Mouse (Mus musculus) stomach, embryonic 16.5 days (tissue): ENCODE results near the gene Nln. TPM values are rescaled to one million over a fixed set of nuclear protein-coding genes. Genes with fewer than 3 reads are reported as not detected.

Experiments used
- ATAC-seq: fragments of 200-750 bp; cut with Nextera tagmentation; 2 replicates; pipeline ENCODE4 v1.8.0; 2017; ENCODE audit warnings: moderate number of reproducible peaks, moderate TSS enrichment; ENCODE audit not compliant: insufficient read depth, low FRiP score
- H3K27ac ChIP-seq: fragments of 300-500 bp; sonication (generic); 2 replicates; pipeline ENCODE4 v1.5.1; 2014; ENCODE audit warnings: low read length
- H3K27me3 ChIP-seq: fragments of 300-500 bp; sonication (generic); 2 replicates; pipeline ENCODE4 v1.6.1; 2014; ENCODE audit warnings: low read length, control low read depth, mixed read lengths; ENCODE audit not compliant: control insufficient read depth, insufficient read depth
- H3K36me3 ChIP-seq: fragments of 300-500 bp; sonication (generic); 2 replicates; pipeline ENCODE4 v1.6.1; 2014; ENCODE audit warnings: low read length; ENCODE audit not compliant: control insufficient read depth, insufficient read depth
- H3K4me1 ChIP-seq: fragments of 300-500 bp; sonication (generic); 2 replicates; pipeline ENCODE4 v1.6.1; 2014; ENCODE audit warnings: low read length, control low read depth, mixed read lengths; ENCODE audit not compliant: control insufficient read depth, insufficient read depth
- H3K4me2 ChIP-seq: fragments of 300-500 bp; sonication (generic); 2 replicates; pipeline ENCODE4 v1.6.1; 2014; ENCODE audit warnings: low read depth, low read length, mixed read lengths
- H3K4me3 ChIP-seq: fragments of 300-500 bp; sonication (generic); replicated peaks from 2 replicates; pipeline ENCODE4 v1.5.1; 2014; ENCODE audit warnings: mild to moderate bottlenecking, low read length
- H3K9ac ChIP-seq: fragments of 300-500 bp; sonication (generic); 2 replicates; pipeline ENCODE4 v1.6.1; 2014; ENCODE audit warnings: low read length
- H3K9me3 ChIP-seq: fragments of 300-500 bp; sonication (generic); replicated peaks from 2 replicates; pipeline ENCODE4 v1.6.1; 2016; ENCODE audit warnings: low read length, control low read depth; ENCODE audit not compliant: control insufficient read depth
- WGBS: fragments of 180-500 bp; shearing (Covaris S2); extraction: QIAGEN DNeasy Blood & Tissue Kit; methylation state at CpG from one replicate; pipeline ENCODE4 v1.1.7; 2014; 5-methylcytosine and 5-hydroxymethylcytosine counted together
- polyA plus RNA-seq: library from polyadenylated mRNA; unstranded; fragments of >200 nt; fragmentation: Nextera tagmentation; extraction: Ambion mirVana; gene quantifications from 2 replicates; pipeline ENCODE4 v1.2.1, GENCODE M21; 2015

The Nln gene
- polyA plus RNA-seq, 1 experiment from 2014 or later, result 23.6 TPM

GRCm38 (mm10) chr13:104018466-104019076, 90.8 kb downstream of the Nln start:
- Histone ChIP-seq H3K9ac (no peak overlapping the region), H3K4me3 (no peak overlapping the region), H3K27ac (no peak overlapping the region), H3K36me3 (no peaks in the 10 kb centered on the region), H3K4me2 (no peak overlapping the region), H3K27me3 (no peaks in the 10 kb centered on the region), H3K9me3 (peaks cover 3% of the 10 kb centered on the region; the same call in 1 of the 2 replicates), H3K4me1 (peaks cover 4% of the 10 kb centered on the region)
- ATAC-seq, result no peak
- 71% methylated on average over 7 of the region's 7 CpGs for WGBS

- Histone ChIP-seq H3K36me3 (no peaks in the 10 kb centered on the region), H3K4me2 (no peak overlapping the region), H3K9ac (no peak overlapping the region), H3K9me3 (peaks cover 3% of the 10 kb centered on the region; the same call in 1 of the 2 replicates), H3K27ac (peak overlapping the region; percentile 56), H3K4me3 (no peak overlapping the region), H3K27me3 (no peaks in the 10 kb centered on the region), H3K4me1 (no peaks in the 10 kb centered on the region)
- 75% methylated on average over 18 of the region's 18 CpGs for WGBS
- peak; percentile 75; the same call in 1 of the 2 replicates for ATAC-seq
Measured at GRCm38 (mm10) chr13:104015246-104016105, 93.9 kb downstream of the Nln start.

GRCm38 (mm10) chr13:104014038-104014437, 95.4 kb downstream of the Nln start:
- WGBS, result 84% methylated on average over 11 of the region's 11 CpGs
- no peaks in the 10 kb centered on the region; the same call in 1 of the 2 replicates for H3K9me3 ChIP-seq
- no peak overlapping the region for H3K4me3 ChIP-seq
- H3K4me2 ChIP-seq, result no peak overlapping the region
- H3K4me1 ChIP-seq, result no peaks in the 10 kb centered on the region
- no peak overlapping the region for H3K27ac ChIP-seq
- no peaks in the 10 kb centered on the region for H3K27me3 ChIP-seq
- H3K9ac ChIP-seq, result no peak overlapping the region
- H3K36me3 ChIP-seq, result no peaks in the 10 kb centered on the region
- no peak for ATAC-seq

GRCm38 (mm10) chr13:104013380-104013779, 96.0 kb downstream of the Nln start:
- no peaks in the 10 kb centered on the region for H3K27me3 ChIP-seq
- no peak for ATAC-seq
- no peaks in the 10 kb centered on the region; the same call in 1 of the 2 replicates for H3K9me3 ChIP-seq
- no peak overlapping the region for H3K4me2 ChIP-seq
- WGBS, result 76% methylated on average over 6 of the region's 6 CpGs
- no peaks in the 10 kb centered on the region for H3K4me1 ChIP-seq
- H3K27ac ChIP-seq, result no peak overlapping the region
- no peak overlapping the region for H3K4me3 ChIP-seq
- H3K36me3 ChIP-seq, result no peaks in the 10 kb centered on the region
- no peak overlapping the region for H3K9ac ChIP-seq

- Histone ChIP-seq H3K27ac (no peak overlapping the region), H3K9me3 (no peaks in the 10 kb centered on the region; the same call in 1 of the 2 replicates), H3K27me3 (no peaks in the 10 kb centered on the region), H3K4me2 (no peak overlapping the region), H3K36me3 (no peaks in the 10 kb centered on the region), H3K9ac (no peak overlapping the region), H3K4me1 (no peaks in the 10 kb centered on the region), H3K4me3 (no peak overlapping the region)
- WGBS, result 78% methylated on average over 11 of the region's 11 CpGs
- no peak for ATAC-seq
Measured at GRCm38 (mm10) chr13:104012214-104012833, 97.1 kb downstream of the Nln start.

GRCm38 (mm10) chr13:104011289-104011688, 98.1 kb downstream of the Nln start:
- Histone ChIP-seq H3K4me2 (no peak overlapping the region), H3K27ac (no peak overlapping the region), H3K4me3 (no peak overlapping the region), H3K9ac (no peak overlapping the region), H3K36me3 (no peaks in the 10 kb centered on the region), H3K4me1 (no peaks in the 10 kb centered on the region), H3K27me3 (no peaks in the 10 kb centered on the region), H3K9me3 (no peaks in the 10 kb centered on the region; the same call in 1 of the 2 replicates)
- 85% methylated on average over 5 of the region's 5 CpGs for WGBS
- ATAC-seq, result no peak

GRCm38 (mm10) chr13:104005231-104005845, 104.1 kb downstream of the Nln start:
- 75% methylated on average over 6 of the region's 6 CpGs for WGBS
- Histone ChIP-seq H3K4me3 (no peak overlapping the region), H3K27me3 (no peaks in the 10 kb centered on the region), H3K4me1 (no peaks in the 10 kb centered on the region), H3K36me3 (no peaks in the 10 kb centered on the region), H3K27ac (no peak overlapping the region), H3K9ac (no peak overlapping the region), H3K4me2 (no peak overlapping the region), H3K9me3 (no peaks in the 10 kb centered on the region)
- ATAC-seq, result no peak

GRCm38 (mm10) chr13:103994085-103994455, 115.3 kb downstream of the Nln start:
- H3K36me3 ChIP-seq, result no peaks in the 10 kb centered on the region
- H3K4me1 ChIP-seq, result no peaks in the 10 kb centered on the region
- H3K9me3 ChIP-seq, result peaks cover 3% of the 10 kb centered on the region; the same call in 1 of the 2 replicates
- no peak overlapping the region for H3K27ac ChIP-seq
- H3K4me2 ChIP-seq, result no peak overlapping the region
- no peaks in the 10 kb centered on the region for H3K27me3 ChIP-seq
- H3K4me3 ChIP-seq, result no peak overlapping the region
- ATAC-seq, result no peak
- 73% methylated on average over 5 of the region's 5 CpGs for WGBS
- no peak overlapping the region for H3K9ac ChIP-seq
